Mouse (Mus musculus) midbrain, embryonic 13.5 days (tissue): Measurements from ENCODE around the gene Vma21. TPM values are rescaled to one million over a fixed set of nuclear protein-coding genes. Genes with fewer than 3 reads are reported as not detected.

Experiments used
- polyA plus RNA-seq: library from polyadenylated mRNA; unstranded; fragments of >200 nt; fragmentation: Nextera tagmentation; extraction: Ambion mirVana; gene quantifications from 2 replicates; pipeline ENCODE4 v1.2.1, GENCODE M21; 2015

Vma21 gene
- polyA plus RNA-seq, 1 experiment from 2014 or later = 54.5 TPM

Other genes with a start within 250 kb of the Vma21 start
- gene Gpr50, start 152.3 kb upstream of the Vma21 start, polyA plus RNA-seq = 3.1 and 4.1 TPM in 2 replicates
- 0.17 and 0.22 TPM in 2 replicates for gene Gm1141, start 105.1 kb downstream of the Vma21 start, polyA plus RNA-seq
- 10.0 and 12.0 TPM in 2 replicates for gene Prrg3, start 146.7 kb downstream of the Vma21 start, polyA plus RNA-seq
- not detected in 2 replicates for gene Fate1, start 157.1 kb downstream of the Vma21 start, polyA plus RNA-seq
- gene Cnga2, start 175.9 kb downstream of the Vma21 start, polyA plus RNA-seq = 0.10 and 0.11 TPM in 2 replicates